Mouse (Mus musculus) hematopoietic stem cell, adult 5-6 weeks (primary cell): ENCODE results near the gene Usp44. TPM values are rescaled to one million over a fixed set of nuclear protein-coding genes. Genes with fewer than 3 reads are reported as not detected.
A peak's percentile ranks its signal among the peaks of the same experiment; 100 is the strongest.
"Not testable (repeated sequence)": the region's sequence is repeated elsewhere in the genome, so short reads cannot be mapped to it uniquely, and the experiment has no call there.

ENCODE experiments used
- ATAC-seq, 2 experiments: fragments of 125-278 bp in 1 of 2; replicated peaks in 1 of 2; 2 replicates each; pipeline ENCODE4 v1.8.0; 2016 to 2017; ENCODE audit warnings: inconsistent platforms in 2 of 2, mild to moderate bottlenecking in 2 of 2, moderate number of reproducible peaks in 2 of 2, low read depth in 1 of 2, moderate TSS enrichment in 1 of 2; ENCODE audit not compliant: low FRiP score in 2 of 2, poor library complexity in 2 of 2, severe bottlenecking in 2 of 2, insufficient read depth in 1 of 2, low TSS enrichment in 1 of 2
- total RNA-seq: library from RNA; stranded (forward); fragments of 172-1452, 232-1000 nt; gene quantifications from 2 replicates; pipeline ENCODE4 v1.2.3, GENCODE M21; 2017

The Usp44 gene
- 0.69 and 1.8 TPM in 2 replicates for total RNA-seq

- ATAC-seq, result no peak
Measured at GRCm38 (mm10) chr10:93830931-93831729, at the start of gene Usp44. Usp44 (plus strand) TSS chr10:93831555.

DNA sequence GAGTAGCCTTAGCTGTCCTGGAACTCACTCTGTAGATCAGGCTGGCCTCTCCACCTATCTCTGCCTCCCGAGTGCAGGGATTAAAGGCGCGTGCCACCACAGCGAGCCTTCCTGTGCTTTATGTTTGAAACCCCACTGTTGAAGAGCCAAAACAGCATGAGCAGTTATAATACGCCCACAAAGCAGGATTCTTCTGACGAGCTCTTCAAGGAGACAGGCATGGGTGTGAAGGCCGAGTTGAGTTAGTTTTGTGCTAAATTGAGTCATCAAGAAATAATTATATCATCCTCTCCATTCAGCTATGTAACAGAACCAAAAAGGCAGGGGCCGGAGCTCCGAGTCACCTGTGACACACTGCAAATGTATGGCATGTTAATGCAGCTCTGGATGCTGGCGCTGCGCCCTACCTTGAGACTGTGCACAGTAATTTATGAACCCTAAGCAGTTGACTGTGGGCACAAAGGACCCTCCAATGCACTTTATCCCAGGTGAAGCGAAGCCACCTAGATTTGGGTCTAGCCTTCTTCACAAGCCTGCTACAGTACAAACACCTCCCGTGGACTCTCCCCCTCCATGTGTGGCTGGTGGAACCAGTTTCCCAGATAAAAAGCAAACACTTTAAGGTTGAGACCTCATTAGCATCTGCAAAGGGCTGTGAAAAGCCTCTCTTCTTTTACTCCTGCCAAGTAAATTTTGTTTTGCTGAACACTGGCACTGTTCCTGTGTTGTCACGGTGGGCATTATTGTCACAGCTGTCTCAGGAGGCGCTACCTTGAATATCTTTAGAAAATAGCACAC is 47.9 kb upstream of the Usp44 start:
- ATAC-seq, result no peak

DNA sequence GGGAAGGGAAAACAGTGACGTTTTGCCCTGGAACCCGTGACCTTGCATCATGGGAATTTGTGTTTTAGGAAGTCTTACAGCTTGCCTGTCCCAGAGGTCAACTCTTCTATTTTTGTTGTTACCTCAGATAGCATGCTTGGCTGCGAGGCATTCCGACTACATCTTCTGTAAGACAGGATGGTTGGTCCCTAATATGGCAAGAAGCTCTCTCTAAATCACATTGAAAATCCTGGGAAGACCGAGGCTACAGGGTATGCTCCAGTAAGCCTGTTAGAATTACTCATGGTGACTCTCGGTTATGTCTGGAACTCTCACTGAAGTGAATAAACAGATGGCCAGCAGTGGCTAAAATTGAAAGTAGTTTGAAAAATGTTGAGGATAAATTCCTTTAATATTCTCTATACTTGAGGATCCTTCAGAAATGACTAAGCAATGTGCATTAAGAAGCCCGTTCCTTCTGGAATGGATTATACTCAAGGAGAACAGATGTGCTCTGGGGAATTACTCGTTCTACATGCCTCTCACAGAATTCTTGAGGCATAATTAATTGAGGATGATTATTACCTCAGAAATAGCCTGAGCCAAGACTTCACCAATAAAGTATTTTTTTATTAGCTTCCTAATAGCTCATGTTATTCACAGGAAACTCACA is 31.5 kb upstream of the Usp44 start:
- no peak for ATAC-seq

GRCm38 (mm10) chr10:93800363-93800722 is 31.0 kb upstream of the Usp44 start:
- no peak for ATAC-seq

DNA sequence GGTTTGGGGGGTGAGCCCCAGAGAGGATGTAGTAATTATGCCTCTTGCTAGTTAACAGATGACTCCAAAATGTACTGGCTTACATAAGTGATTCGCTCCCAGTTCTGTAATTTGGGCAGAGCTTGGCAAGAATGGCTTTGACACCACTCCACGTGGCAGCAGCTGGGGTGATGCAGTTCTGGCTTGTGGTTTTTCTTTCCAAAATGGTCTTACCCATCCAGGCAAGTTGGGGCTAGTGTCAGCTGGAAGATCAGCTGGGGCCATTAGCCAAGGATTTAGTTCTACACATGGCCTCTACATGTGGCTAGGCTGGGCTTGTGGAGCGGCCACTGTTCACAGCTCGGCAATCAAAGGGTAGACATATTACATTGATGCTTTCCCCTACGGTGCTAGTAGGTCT is 30.5 kb upstream of the Usp44 start:
- ATAC-seq, result no peak

DNA sequence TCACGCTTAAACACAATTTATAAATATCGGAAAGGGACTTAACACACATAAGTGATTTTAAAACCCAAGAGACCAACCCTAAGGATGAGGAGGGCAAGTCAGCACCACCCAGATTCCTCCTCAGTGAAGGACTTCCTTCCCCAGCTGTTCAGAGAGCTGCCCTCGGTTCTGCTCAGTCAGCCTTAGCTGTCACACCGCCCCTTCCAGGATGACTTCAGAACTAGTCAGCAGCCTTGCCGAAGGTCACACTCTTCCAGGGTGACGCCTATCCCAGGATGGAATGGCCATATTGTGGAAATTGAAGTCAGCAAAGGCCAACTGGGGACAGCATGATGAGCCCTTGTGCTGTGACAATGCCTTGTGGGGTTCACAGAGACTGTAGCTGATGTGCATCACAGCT is 28.2 kb upstream of the Usp44 start:
- ATAC-seq, result no peak

GRCm38 (mm10) chr10:93809438-93809837 is 21.9 kb upstream of the Usp44 start:
- ATAC-seq, result not testable (repeated sequence)

DNA sequence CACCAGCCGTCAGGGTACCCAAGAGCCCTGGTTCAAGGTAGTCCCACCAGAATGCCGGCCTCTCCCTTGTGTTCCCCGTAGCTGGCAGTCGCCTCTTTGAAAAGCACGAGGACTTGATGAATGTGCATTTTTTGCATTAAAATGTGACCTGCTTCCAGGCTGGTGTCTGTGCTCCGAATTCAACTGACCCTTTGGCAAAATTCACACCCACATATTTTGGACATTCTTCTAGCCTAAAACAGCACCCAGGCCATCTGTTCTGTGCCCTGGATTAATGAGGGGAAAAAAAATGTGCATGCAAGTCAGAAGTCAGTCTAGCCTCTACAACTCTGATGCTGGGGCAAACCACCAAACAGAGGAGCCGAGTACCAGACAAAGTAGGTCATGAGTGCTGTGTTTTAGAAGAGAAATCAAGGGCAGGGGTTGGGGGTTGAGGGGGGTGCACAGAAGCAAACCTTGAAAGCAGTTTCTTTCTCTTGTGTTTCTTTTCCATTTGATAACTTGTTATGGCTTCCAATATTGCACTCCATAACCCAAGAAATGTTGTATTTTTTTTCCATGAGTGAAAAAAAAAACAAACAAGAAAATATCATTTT is 20.7 kb upstream of the Usp44 start:
- ATAC-seq, result no peak

DNA sequence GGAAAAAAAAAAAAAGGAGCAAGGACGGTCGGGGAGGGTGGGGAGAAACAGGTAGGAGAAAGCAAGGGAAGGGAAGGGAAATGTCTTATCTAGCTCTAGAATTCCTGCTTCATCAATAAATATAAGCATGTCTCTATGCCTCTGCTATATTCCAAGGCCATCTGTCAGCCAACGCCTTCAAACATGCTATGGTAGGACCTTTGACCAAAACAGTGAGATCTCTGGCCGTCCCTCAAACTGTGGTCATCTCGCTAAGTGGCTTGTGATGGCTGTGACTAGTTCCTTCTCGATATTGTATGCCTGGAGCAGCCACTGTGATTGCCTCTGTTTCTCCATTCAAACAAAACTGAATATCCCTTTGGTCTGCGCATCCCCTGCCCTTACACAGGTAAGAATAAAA is 19.3 kb upstream of the Usp44 start:
- no peak for ATAC-seq

DNA sequence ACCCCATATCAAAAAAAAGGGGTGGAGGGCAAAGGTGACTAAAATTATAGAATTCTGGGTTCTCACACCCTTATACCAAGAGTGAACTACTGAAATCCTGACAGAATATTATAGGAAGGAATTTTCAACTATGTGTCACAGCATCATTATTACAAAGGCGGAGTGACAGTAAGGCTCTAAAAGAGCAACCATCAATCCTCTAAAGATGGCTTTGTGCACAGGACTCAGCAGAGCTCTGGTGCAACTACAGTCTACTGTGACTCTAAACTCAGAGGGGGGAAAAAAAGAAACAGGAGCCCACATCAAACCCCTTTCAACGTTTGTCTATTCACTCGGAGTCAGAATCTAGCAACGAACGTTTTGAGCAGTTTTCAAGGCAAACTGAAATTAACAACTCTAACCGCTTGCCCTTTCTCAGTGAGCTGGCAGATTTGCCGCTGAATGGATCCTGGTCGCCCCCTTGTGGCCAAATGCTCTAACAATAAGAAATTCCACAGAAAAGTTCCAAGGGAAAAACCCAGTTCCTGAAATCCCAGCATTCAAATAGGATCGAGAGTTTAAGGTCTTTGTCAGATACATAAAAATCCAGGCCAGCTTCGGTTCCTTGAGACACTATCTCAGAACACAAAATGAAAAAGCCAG is 18.5 kb upstream of the Usp44 start:
- peak in 1 of 2 experiments; percentile 37; a peak in 1 of 4 replicates for ATAC-seq

- no peak for ATAC-seq
Measured at GRCm38 (mm10) chr10:93813755-93814154, 17.6 kb upstream of the Usp44 start.

GRCm38 (mm10) chr10:93818661-93819060 is 12.7 kb upstream of the Usp44 start:
- peak; percentile 37 to 76 for ATAC-seq

DNA sequence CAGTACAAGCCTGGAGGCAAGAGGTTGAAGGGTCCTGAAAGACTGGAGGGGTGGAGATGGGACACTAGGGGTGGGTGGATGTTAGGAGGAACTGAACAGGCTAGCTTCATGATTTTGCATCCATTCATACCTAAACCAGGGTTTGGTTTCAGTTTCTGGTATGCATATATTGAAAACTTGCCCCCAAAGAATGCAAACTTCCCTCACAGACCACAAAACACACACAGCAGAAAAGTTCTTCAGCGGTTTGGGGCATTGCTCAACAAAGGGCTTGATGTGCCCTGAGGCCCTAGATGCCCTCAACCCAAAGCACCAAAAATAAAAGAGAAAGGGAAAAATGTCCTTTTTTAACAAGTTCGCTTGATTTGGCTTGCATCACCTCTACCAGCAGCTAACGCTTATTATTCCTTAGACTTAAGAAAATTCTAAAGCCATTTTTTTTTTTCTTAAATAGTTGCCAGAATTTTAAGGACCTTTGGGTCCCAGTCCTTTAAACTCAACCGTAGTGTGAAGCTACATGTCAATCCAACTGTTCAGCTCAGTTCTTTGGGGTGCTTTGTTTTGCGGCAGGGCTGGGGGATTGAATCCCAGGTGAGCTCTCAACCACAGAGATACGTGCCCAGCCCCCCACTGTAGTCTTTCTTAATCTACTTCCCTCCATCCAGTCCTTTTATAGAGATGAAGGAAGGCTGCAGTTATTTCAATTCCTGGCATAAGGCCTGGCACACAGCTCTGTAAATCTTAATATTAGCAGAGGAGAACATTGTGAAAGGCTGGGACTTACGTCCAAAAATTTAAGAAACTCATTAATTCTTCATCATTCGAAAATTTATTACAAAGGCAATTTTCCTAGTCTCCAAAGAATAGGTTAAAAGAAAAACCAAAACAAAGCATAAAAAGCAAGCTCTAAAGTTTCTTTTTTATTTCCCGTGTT is 1.2 kb upstream of the Usp44 start:
- peak; percentile 61 to 66 for ATAC-seq

- no peak for ATAC-seq
Measured at GRCm38 (mm10) chr10:93831730-93832574, 597 bp downstream of the Usp44 start.

- ATAC-seq, result no peak
Measured at GRCm38 (mm10) chr10:93832811-93833210, 1.5 kb downstream of the Usp44 start.

GRCm38 (mm10) chr10:93833370-93833698 is 2.0 kb downstream of the Usp44 start:
- ATAC-seq, result no peak
